Mouse (Mus musculus): ENCODE measurements at regions not wholly inside any gene's neighbourhood (a gene's known extent, or its start where the extent isn't known, plus 50 kb on each side); places are given as distances from the start of the nearest gene placed in this dataset.

DNA sequence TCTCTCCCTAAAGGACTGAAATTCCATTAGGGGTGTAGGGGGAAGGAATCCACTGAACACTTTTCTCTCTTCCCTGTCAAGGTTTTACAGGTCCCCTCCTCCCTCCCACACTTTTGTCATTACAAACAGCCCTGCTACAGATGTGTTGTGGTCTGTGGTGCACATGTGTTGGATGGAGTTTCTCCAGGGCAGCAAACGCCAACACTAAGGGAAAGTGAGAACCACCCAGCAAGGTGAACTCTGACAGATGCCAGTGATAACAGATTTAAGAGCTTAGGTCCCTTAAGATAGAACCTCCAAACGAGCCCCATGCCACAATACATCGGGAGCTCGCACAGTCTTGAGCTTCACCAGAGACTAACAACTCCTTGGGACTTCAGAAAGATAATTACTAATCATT lies 122.1 kb downstream of the Nedd1 start:
- TF ChIP-seq POLR2A (IDR thresholded peaks at IDR 0.05; ENCODE audit: borderline replicate concordance, insufficient read depth, low read length) (no peak), CTCF (IDR thresholded peaks at IDR 0.05; ENCODE audit: borderline replicate concordance, insufficient read depth, low read depth, low read length) (no peak)
